Mouse (Mus musculus) myocyte (in vitro differentiated cells): ENCODE measurements around the gene Gprasp2. TPM values are rescaled to one million over a fixed set of nuclear protein-coding genes. Genes with fewer than 3 reads are reported as not detected.
A peak's percentile ranks its signal among the peaks of the same experiment; 100 is the strongest.

Source experiments
- H3K27me3 ChIP-seq: one replicate; pipeline ENCODE4 v1.6.1; 2011; ENCODE audit not compliant: control insufficient read depth, insufficient read depth, insufficient read length
- H3K36me3 ChIP-seq: one replicate; pipeline ENCODE4 v1.6.1; 2011; ENCODE audit not compliant: control insufficient read depth, insufficient read depth
- H3K4me2 ChIP-seq: one replicate; pipeline ENCODE4 v1.6.1; 2011; ENCODE audit warnings: low read depth, control low read depth
- H3K4me3 ChIP-seq: one replicate; pipeline ENCODE4 v1.5.1; 2011; ENCODE audit warnings: mild to moderate bottlenecking, control low read depth, moderate library complexity
- H3K79me2 ChIP-seq: one replicate; pipeline ENCODE4 v1.6.1; 2011; ENCODE audit not compliant: control insufficient read depth, insufficient read depth
- H3ac ChIP-seq: one replicate; pipeline ENCODE4 v1.6.1; 2011; ENCODE audit not compliant: control insufficient read depth, insufficient read length
- CEBPB ChIP-seq: IDR thresholded peaks from 2 replicates; pipeline ENCODE4 v1.6.1; 2011; ENCODE audit warnings: mild to moderate bottlenecking, moderate library complexity; ENCODE audit not compliant: poor library complexity, insufficient read depth, severe bottlenecking
- E2F4 ChIP-seq: IDR thresholded peaks from one replicate; pipeline ENCODE4 v1.6.1; 2011; ENCODE audit warnings: mild to moderate bottlenecking, control low read depth, moderate library complexity; ENCODE audit not compliant: insufficient read depth
- MAX ChIP-seq: IDR thresholded peaks from one replicate; pipeline ENCODE4 v1.6.1; 2011; ENCODE audit warnings: low read depth, mild to moderate bottlenecking, control low read depth
- MYOD1 ChIP-seq, 3 experiments: IDR thresholded peaks; one replicate each; pipeline ENCODE4 v1.6.1; 2011; ENCODE audit warnings: control low read depth in 2 of 3, low read depth in 2 of 3, mild to moderate bottlenecking in 2 of 3, moderate library complexity in 1 of 3; ENCODE audit not compliant: insufficient read length in 2 of 3, control insufficient read depth in 1 of 3
- MYOG ChIP-seq, 3 experiments: IDR thresholded peaks; one replicate each; pipeline ENCODE4 v1.6.1; 2011; ENCODE audit warnings: control low read depth in 2 of 3, low read depth in 2 of 3, mild to moderate bottlenecking in 2 of 3; ENCODE audit not compliant: insufficient read length in 2 of 3, control insufficient read depth in 1 of 3, insufficient read depth in 1 of 3
- POLR2A ChIP-seq: IDR thresholded peaks from one replicate; pipeline ENCODE4 v1.6.1; 2011; ENCODE audit warnings: low read depth, mild to moderate bottlenecking, control low read depth, moderate library complexity; ENCODE audit not compliant: insufficient read length
- POLR2AphosphoS2 ChIP-seq: IDR thresholded peaks from one replicate; pipeline ENCODE4 v1.6.1; 2011; ENCODE audit warnings: low read depth, control low read depth; ENCODE audit not compliant: insufficient read length
- REST ChIP-seq: IDR thresholded peaks from one replicate; pipeline ENCODE4 v1.6.1; 2011; ENCODE audit warnings: mild to moderate bottlenecking, control low read depth, moderate library complexity; ENCODE audit not compliant: insufficient read depth, insufficient read length
- SRF ChIP-seq: IDR thresholded peaks from one replicate; pipeline ENCODE4 v1.6.1; 2011; ENCODE audit warnings: low read depth; ENCODE audit not compliant: control insufficient read depth, insufficient read length
- TCF12 ChIP-seq: IDR thresholded peaks from one replicate; pipeline ENCODE4 v1.6.1; 2011; ENCODE audit warnings: mild to moderate bottlenecking, control low read depth; ENCODE audit not compliant: poor library complexity, insufficient read depth, severe bottlenecking
- TCF3 ChIP-seq: IDR thresholded peaks from one replicate; pipeline ENCODE4 v1.6.1; 2011; ENCODE audit warnings: low read depth, control low read depth; ENCODE audit not compliant: insufficient read length
- USF1 ChIP-seq: IDR thresholded peaks from one replicate; pipeline ENCODE4 v1.6.1; 2011; ENCODE audit warnings: low read depth, mild to moderate bottlenecking, control low read depth, moderate library complexity
- polyA plus RNA-seq: library from polyadenylated mRNA; unstranded; fragments of >200 nt; fragmentation: generic; extraction: Trizol; gene quantifications from one replicate; pipeline ENCODE4 v1.2.1, GENCODE M21; 2012; ENCODE audit warnings: missing spikeins

The Gprasp2 gene
- polyA plus RNA-seq, 1 experiment: 0.14 TPM

DNA sequence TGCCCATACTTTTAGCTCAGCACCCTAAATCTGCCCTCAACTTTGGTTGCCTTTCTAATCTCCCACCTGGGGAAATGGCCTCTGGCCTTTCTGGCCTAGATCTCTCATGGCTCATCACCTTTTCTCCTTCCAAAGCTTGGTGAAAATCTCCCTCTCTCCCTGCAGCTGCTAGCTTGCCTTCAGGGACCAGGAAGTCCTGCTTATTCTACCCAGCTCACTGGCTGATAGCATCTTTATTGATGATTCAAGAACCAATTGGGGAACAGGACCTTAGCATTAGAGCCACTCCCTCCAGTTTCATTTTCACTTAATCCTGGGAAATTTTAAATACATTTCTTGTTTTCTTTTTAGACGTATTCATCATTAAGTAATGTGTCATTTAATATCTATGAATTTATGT lies 37.8 kb downstream of the Gprasp2 start:
- TF ChIP-seq REST (no peak), MYOG (IDR thresholded peaks at IDR 0.05; ENCODE audit: control insufficient read depth in 1 of 3, insufficient read depth in 1 of 3, insufficient read length in 2 of 3, low read depth in 2 of 3) (no peak), TCF3 (no peak), USF1 (no peak), TCF12 (no peak), MAX (no peak), CEBPB (no peak), POLR2A (no peak)
- Histone ChIP-seq H3ac (no peak overlapping the region), H3K79me2 (no peaks in the 10 kb centered on the region), H3K4me2 (no peak overlapping the region), H3K4me3 (no peak overlapping the region), H3K36me3 (no peaks in the 10 kb centered on the region), H3K27me3 (no peaks in the 10 kb centered on the region)

GRCm38 (mm10) chrX:135879626-135880025 lies 40.8 kb downstream of the Gprasp2 start:
- H3K79me2 ChIP-seq: no peaks in the 10 kb centered on the region
- no peak overlapping the region for H3ac ChIP-seq
- no peak overlapping the region for H3K4me3 ChIP-seq
- no peaks in the 10 kb centered on the region for H3K27me3 ChIP-seq
- TF ChIP-seq USF1 (no peak), POLR2A (no peak)
- no peaks in the 10 kb centered on the region for H3K36me3 ChIP-seq
- no peak overlapping the region for H3K4me2 ChIP-seq

- Histone ChIP-seq H3K4me3 (no peak overlapping the region), H3K4me2 (no peak overlapping the region), H3K36me3 (no peaks in the 10 kb centered on the region), H3K27me3 (no peaks in the 10 kb centered on the region), H3K79me2 (no peaks in the 10 kb centered on the region), H3ac (no peak overlapping the region)
- TF ChIP-seq MAX (no peak), POLR2A (no peak), SRF (no peak), TCF3 (no peak), CEBPB (no peak), POLR2AphosphoS2 (no peak), USF1 (no peak), MYOG (IDR thresholded peaks at IDR 0.05; ENCODE audit: control insufficient read depth in 1 of 3, insufficient read depth in 1 of 3, insufficient read length in 2 of 3, low read depth in 2 of 3) (no peak), MYOD1 (IDR thresholded peaks at IDR 0.05; ENCODE audit: control insufficient read depth in 1 of 3, insufficient read length in 2 of 3, low read depth in 2 of 3) (no peak), E2F4 (no peak)
Measured at GRCm38 (mm10) chrX:135885411-135886233, 46.8 kb downstream of the Gprasp2 start.

DNA sequence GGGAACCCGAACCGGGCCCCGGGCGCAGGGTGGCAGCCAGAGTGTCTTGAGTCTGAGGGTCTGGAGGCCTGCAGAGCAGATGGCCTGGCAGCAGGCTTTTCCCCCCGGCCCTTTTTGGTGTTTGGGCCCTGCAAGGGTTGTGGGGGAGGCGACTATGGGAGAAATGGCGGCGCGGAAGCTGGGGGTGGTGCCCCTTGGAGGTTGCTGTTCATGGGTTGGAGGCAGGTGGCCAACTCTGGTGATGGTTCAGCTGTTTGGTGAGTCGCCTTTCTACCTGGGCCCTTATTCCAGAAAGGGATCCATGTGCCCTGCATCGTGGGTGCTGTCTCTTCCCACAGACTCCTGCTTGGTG lies 47.4 kb downstream of the Gprasp2 start:
- Histone ChIP-seq H3ac (no peak overlapping the region), H3K79me2 (no peaks in the 10 kb centered on the region), H3K27me3 (no peaks in the 10 kb centered on the region), H3K4me2 (peak overlapping the region; percentile 4), H3K4me3 (no peak overlapping the region), H3K36me3 (no peaks in the 10 kb centered on the region)
- TF ChIP-seq MYOD1 (IDR thresholded peaks at IDR 0.05; ENCODE audit: control insufficient read depth in 1 of 3, insufficient read length in 2 of 3, low read depth in 2 of 3) (no peak), E2F4 (no peak), TCF3 (no peak), POLR2A (no peak), REST (no peak), USF1 (no peak), POLR2AphosphoS2 (no peak), MYOG (IDR thresholded peaks at IDR 0.05; ENCODE audit: control insufficient read depth in 1 of 3, insufficient read depth in 1 of 3, insufficient read length in 2 of 3, low read depth in 2 of 3) (no peak), TCF12 (no peak), SRF (no peak), CEBPB (no peak), MAX (no peak)

Other genes starting within 250 kb of the Gprasp2 start
- gene Nxf7, start 240.3 kb upstream of the Gprasp2 start, polyA plus RNA-seq: 6.9 TPM
- 0.04 TPM for gene Prame, start 211.3 kb upstream of the Gprasp2 start, polyA plus RNA-seq
- gene Tcp11x2, start 145.2 kb upstream of the Gprasp2 start, polyA plus RNA-seq: 1.5 TPM
- gene Tmsb15a, start 113.8 kb upstream of the Gprasp2 start, polyA plus RNA-seq: 0.25 TPM
- gene Armcx5, start 96.3 kb upstream of the Gprasp2 start, polyA plus RNA-seq: 1.7 TPM
- gene Gprasp1, start 96.3 kb upstream of the Gprasp2 start, polyA plus RNA-seq: 5.8 TPM
- gene Bhlhb9, start 41.4 kb upstream of the Gprasp2 start, polyA plus RNA-seq: 0.41 TPM
- 0.29 TPM for gene Arxes2, start 154.8 kb downstream of the Gprasp2 start, polyA plus RNA-seq
- gene Arxes1, start 194.3 kb downstream of the Gprasp2 start, polyA plus RNA-seq: not detected
- 2.9 TPM for gene Bex2, start 229.2 kb downstream of the Gprasp2 start, polyA plus RNA-seq
- 23.8 TPM for gene Nxf3, start 246.2 kb downstream of the Gprasp2 start, polyA plus RNA-seq